16 mouse cellular contexts compared by ENCODE assay signal in the genomic region with DNA sequence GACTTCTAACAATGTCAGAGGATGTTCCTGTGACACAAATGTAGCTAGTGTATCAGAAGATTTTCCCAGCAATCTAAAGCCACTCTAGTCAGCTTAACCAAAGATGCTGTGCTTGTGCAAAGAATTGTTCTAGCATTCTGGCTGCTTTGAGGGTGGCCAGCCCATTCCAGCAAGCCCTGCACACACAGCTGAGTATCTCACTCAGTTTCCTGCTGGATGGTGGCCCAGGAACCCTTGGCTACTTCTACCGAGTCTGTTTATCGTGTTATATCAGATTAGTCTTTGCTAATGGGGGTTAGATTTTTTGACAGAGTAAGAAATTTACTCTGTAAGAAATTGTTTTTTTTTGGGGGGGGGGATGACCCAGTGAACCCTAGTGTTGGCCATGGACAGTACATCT. TPM values are rescaled to one million over a fixed set of nuclear protein-coding genes. Genes with fewer than 3 reads are reported as not detected.
DNase-seq lines count a peak whose midpoint lies in the region; TF ChIP-seq lines count a peak whose summit lies in the region.
"Had no signal": no experiment of that assay in that cellular context is flagged by ENCODE, and none has a peak within 500 bp of the region (broad histone marks: within the 10 kb centered on the region; RNA-seq: fewer than 3 reads in every experiment).

No protein-coding gene starts in this region.

- no peak overlapping the region for H3K4me3 ChIP-seq in layer of hippocampus, adult 2 months
- H3K4me3 ChIP-seq: heart, adult 2 months; hindbrain, embryonic 12.5 days; neural tube, embryonic 12.5 days had no signal

- peak; percentile 41 to 43 for DNase-seq in cerebellum, postnatal 14 days
- no peak for DNase-seq in cerebellum, adult 11-12 months
- no peak for DNase-seq in layer of hippocampus, adult 2 months (ENCODE audit: low spot score in 2 of 2)
- DNase-seq in layer of hippocampus, adult 18-20 months (ENCODE audit: low spot score in 2 of 2): no peak
- DNase-seq in Muller cell, postnatal 12 days (ENCODE audit: inconsistent ontology term): peak; percentile 38
- DNase-seq in gastrocnemius, postnatal 25 days: peak; percentile 46
- DNase-seq in right cerebral cortex, adult 18-20 months: no peak
- DNase-seq in frontal cortex, postnatal 36 days (ENCODE audit: low spot score in 2 of 2): no peak
- DNase-seq: adrenal gland, adult 2 months; spleen, adult 18-20 months had no signal

- peak overlapping the region; percentile 18; the same call in 1 of the 2 replicates for H3K27ac ChIP-seq in layer of hippocampus, adult 2 months
- H3K27ac ChIP-seq: heart, adult 2 months; hindbrain, embryonic 12.5 days; neural tube, embryonic 12.5 days had no signal

- TF ChIP-seq CTCF in layer of hippocampus, adult 2 months (conservative IDR thresholded peaks at IDR 0.05): no peak

RNA-seq across cellular contexts. Expression of gene Gm17087, which starts 54.4 kb away (rescaled TPM):
- not detected for total RNA-seq in layer of hippocampus, adult 2 months (2021)
- not detected for total RNA-seq in layer of hippocampus, adult 18-20 months (2021)
- total RNA-seq in gastrocnemius, postnatal 25 days (2021): not detected
- total RNA-seq: adrenal gland, adult 2 months; heart, adult 2 months; layer of hippocampus, adult 8-10 months; left cerebral cortex, postnatal 25 days; midbrain, postnatal 0 days had no signal

Comparison
In these comparisons a context has a peak if more than half of its experiments do, and no peak if none do; other contexts are left out.
1. DNase-seq: peak in cerebellum, postnatal 14 days (2 of 2), Muller cell, postnatal 12 days (single experiment) and gastrocnemius, postnatal 25 days (single experiment); none in cerebellum, adult 11-12 months (single experiment), layer of hippocampus, adult 2 months (0 of 2), layer of hippocampus, adult 18-20 months (0 of 2), right cerebral cortex, adult 18-20 months (single experiment) and frontal cortex, postnatal 36 days (0 of 2).